Mouse (Mus musculus): ENCODE results near the gene Ctr9.

The Ctr9 gene

GRCm38 (mm10) chr7:111020814-111021213, 7.9 kb upstream of the Ctr9 start:
- Histone ChIP-seq H3K9me3 (ENCODE audit: low read length) (no peaks in the 10 kb centered on the region), H3K27me3 (ENCODE audit: insufficient read depth, low read length) (no peaks in the 10 kb centered on the region), H3K4me3 (replicated peaks; ENCODE audit: low read length) (no peak overlapping the region), H3K36me3 (ENCODE audit: insufficient read depth, low read length) (no peaks in the 10 kb centered on the region), H3K4me1 (replicated peaks; ENCODE audit: low read depth, low read length) (peaks cover 25% of the 10 kb centered on the region)
- TF ChIP-seq POU5F1 (IDR thresholded peaks at IDR 0.05; ENCODE audit: borderline replicate concordance, low read length) = no peak
- TF ChIP-seq CTCF (conservative IDR thresholded peaks at IDR 0.05; ENCODE audit: low read length) = no peak
- TF ChIP-seq NANOG (IDR thresholded peaks at IDR 0.05; ENCODE audit: borderline replicate concordance, low read length) = no peak

DNA sequence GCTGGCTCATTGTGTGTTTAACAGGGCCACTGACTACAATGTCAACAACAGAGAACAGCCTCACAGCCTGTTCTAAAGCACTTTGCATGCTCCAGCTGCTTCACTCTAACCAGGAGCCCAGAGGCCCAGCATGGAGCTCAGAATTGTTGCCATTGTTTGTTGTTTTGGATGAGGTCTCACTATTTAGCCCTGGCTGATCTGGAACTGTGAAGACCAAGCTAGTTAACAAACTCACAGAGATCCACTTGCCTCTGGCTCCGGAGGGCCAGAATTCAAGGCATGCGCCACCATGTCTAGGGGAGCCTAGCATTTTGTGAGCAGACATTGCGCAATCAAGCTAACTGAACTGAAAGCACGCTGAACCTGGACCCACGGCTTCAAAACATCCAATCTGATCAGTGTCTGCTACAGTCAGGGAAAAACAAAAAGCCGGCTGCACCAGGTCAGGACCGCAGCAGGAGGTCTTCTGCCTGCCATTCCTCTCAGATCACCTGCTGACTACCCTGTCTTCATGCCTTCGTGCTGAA, 4.6 kb upstream of the Ctr9 start:
- peaks cover 37% of the 10 kb centered on the region for H3K4me1 ChIP-seq (replicated peaks; ENCODE audit: low read depth, low read length)
- H3K27me3 ChIP-seq (ENCODE audit: insufficient read depth, low read length) = no peaks in the 10 kb centered on the region
- TF ChIP-seq NANOG (IDR thresholded peaks at IDR 0.05; ENCODE audit: borderline replicate concordance, low read length) = peak; percentile 4; the same call in 1 of the 2 replicates
- no peak for TF ChIP-seq CTCF (conservative IDR thresholded peaks at IDR 0.05; ENCODE audit: low read length)
- H3K4me3 ChIP-seq (replicated peaks; ENCODE audit: low read length) = peak overlapping the region; percentile 37; the same call in 1 of the 2 replicates
- no peaks in the 10 kb centered on the region for H3K36me3 ChIP-seq (ENCODE audit: insufficient read depth, low read length)
- no peaks in the 10 kb centered on the region for H3K9me3 ChIP-seq (ENCODE audit: low read length)

DNA sequence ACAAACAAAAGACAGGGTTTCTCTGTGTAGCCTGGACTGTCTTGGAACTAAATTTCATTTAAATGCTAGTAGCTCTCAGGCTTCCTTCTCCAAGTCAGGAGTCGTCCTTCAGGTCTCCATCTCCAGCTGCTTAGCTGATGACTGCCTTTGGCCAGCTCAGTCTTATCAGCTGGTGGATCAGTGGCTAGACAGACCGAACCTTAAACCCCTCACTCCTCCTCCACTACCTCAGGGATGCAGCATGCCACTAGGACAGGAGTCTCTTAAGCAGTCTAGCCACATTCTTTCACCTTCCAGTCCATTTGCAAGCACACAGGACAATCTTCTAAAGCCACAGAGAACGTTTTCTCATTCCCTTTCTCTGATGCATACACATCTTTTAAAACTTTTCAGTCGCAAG, 3.8 kb upstream of the Ctr9 start:
- TF ChIP-seq NANOG (IDR thresholded peaks at IDR 0.05; ENCODE audit: borderline replicate concordance, low read length) (no peak), CTCF (conservative IDR thresholded peaks at IDR 0.05; ENCODE audit: low read length) (no peak), POU5F1 (IDR thresholded peaks at IDR 0.05; ENCODE audit: borderline replicate concordance, low read length) (no peak)
- no peaks in the 10 kb centered on the region for H3K36me3 ChIP-seq (ENCODE audit: insufficient read depth, low read length)
- no peaks in the 10 kb centered on the region for H3K9me3 ChIP-seq (ENCODE audit: low read length)
- no peaks in the 10 kb centered on the region for H3K27me3 ChIP-seq (ENCODE audit: insufficient read depth, low read length)
- no peak overlapping the region for H3K4me3 ChIP-seq (replicated peaks; ENCODE audit: low read length)
- H3K4me1 ChIP-seq (replicated peaks; ENCODE audit: low read depth, low read length) = peaks cover 43% of the 10 kb centered on the region

GRCm38 (mm10) chr7:111029046-111029553, 349 bp downstream of the Ctr9 start:
- H3K9me3 ChIP-seq (ENCODE audit: low read length) = peaks cover 5% of the 10 kb centered on the region
- no peaks in the 10 kb centered on the region for H3K27me3 ChIP-seq (ENCODE audit: insufficient read depth, low read length)
- TF ChIP-seq NANOG (IDR thresholded peaks at IDR 0.05; ENCODE audit: borderline replicate concordance, low read length) = no peak
- TF ChIP-seq POU5F1 (IDR thresholded peaks at IDR 0.05; ENCODE audit: borderline replicate concordance, low read length) = no peak
- TF ChIP-seq CTCF (conservative IDR thresholded peaks at IDR 0.05; ENCODE audit: low read length) = no peak
- peaks cover 48% of the 10 kb centered on the region for H3K4me1 ChIP-seq (replicated peaks; ENCODE audit: low read depth, low read length)
- H3K36me3 ChIP-seq (ENCODE audit: insufficient read depth, low read length) = peaks cover 33% of the 10 kb centered on the region
- H3K4me3 ChIP-seq (replicated peaks; ENCODE audit: low read length) = peak overlapping the region; percentile 99

GRCm38 (mm10) chr7:111048920-111049319, 20.2 kb downstream of the Ctr9 start:
- Histone ChIP-seq H3K9me3 (ENCODE audit: low read length) (no peaks in the 10 kb centered on the region), H3K4me3 (replicated peaks; ENCODE audit: low read length) (no peak overlapping the region), H3K4me1 (replicated peaks; ENCODE audit: low read depth, low read length) (peaks cover 43% of the 10 kb centered on the region), H3K27me3 (ENCODE audit: insufficient read depth, low read length) (no peaks in the 10 kb centered on the region), H3K36me3 (ENCODE audit: insufficient read depth, low read length) (peaks cover 89% of the 10 kb centered on the region)
- no peak for TF ChIP-seq CTCF (conservative IDR thresholded peaks at IDR 0.05; ENCODE audit: low read length)
- TF ChIP-seq POU5F1 (IDR thresholded peaks at IDR 0.05; ENCODE audit: borderline replicate concordance, low read length) = no peak
- no peak for TF ChIP-seq NANOG (IDR thresholded peaks at IDR 0.05; ENCODE audit: borderline replicate concordance, low read length)

- Histone ChIP-seq H3K4me1 (replicated peaks; ENCODE audit: low read depth, low read length) (peaks cover 40% of the 10 kb centered on the region), H3K36me3 (ENCODE audit: insufficient read depth, low read length) (peaks cover 89% of the 10 kb centered on the region), H3K9me3 (ENCODE audit: low read length) (no peaks in the 10 kb centered on the region), H3K27me3 (ENCODE audit: insufficient read depth, low read length) (no peaks in the 10 kb centered on the region), H3K4me3 (replicated peaks; ENCODE audit: low read length) (no peak overlapping the region)
- peak; percentile 55 for TF ChIP-seq CTCF (conservative IDR thresholded peaks at IDR 0.05; ENCODE audit: low read length)
- no peak for TF ChIP-seq NANOG (IDR thresholded peaks at IDR 0.05; ENCODE audit: borderline replicate concordance, low read length)
- no peak for TF ChIP-seq POU5F1 (IDR thresholded peaks at IDR 0.05; ENCODE audit: borderline replicate concordance, low read length)
Observed at GRCm38 (mm10) chr7:111049652-111050421, 21.1 kb downstream of the Ctr9 start.

DNA sequence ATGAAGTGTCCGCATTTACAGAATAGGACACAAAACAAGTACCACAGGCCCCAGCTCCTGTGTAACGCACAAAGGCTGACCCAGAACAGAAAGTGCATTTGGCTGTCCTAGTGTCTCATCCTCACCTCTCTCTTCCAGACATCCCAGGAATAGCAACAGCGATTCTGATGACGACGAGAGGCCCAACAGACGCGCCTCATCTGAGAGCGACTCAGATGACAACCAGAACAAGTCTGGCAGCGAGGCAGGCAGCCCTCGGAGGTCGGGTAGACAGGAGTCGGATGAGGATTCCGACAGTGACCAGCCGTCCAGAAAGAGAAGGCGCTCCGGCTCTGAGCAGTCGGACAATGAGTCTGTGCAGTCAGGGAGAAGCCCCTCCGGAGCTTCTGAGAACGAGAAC, 26.5 kb downstream of the Ctr9 start:
- Histone ChIP-seq H3K4me1 (replicated peaks; ENCODE audit: low read depth, low read length) (0 out of 2 replicates have a peak, but pooled peaks cover 4% of the 10 kb centered on the region), H3K36me3 (ENCODE audit: insufficient read depth, low read length) (peaks cover 62% of the 10 kb centered on the region), H3K4me3 (replicated peaks; ENCODE audit: low read length) (no peak overlapping the region), H3K9me3 (ENCODE audit: low read length) (no peaks in the 10 kb centered on the region), H3K27me3 (ENCODE audit: insufficient read depth, low read length) (no peaks in the 10 kb centered on the region)
- TF ChIP-seq CTCF (conservative IDR thresholded peaks at IDR 0.05; ENCODE audit: low read length) (no peak), POU5F1 (IDR thresholded peaks at IDR 0.05; ENCODE audit: borderline replicate concordance, low read length) (no peak), NANOG (IDR thresholded peaks at IDR 0.05; ENCODE audit: borderline replicate concordance, low read length) (no peak)

DNA sequence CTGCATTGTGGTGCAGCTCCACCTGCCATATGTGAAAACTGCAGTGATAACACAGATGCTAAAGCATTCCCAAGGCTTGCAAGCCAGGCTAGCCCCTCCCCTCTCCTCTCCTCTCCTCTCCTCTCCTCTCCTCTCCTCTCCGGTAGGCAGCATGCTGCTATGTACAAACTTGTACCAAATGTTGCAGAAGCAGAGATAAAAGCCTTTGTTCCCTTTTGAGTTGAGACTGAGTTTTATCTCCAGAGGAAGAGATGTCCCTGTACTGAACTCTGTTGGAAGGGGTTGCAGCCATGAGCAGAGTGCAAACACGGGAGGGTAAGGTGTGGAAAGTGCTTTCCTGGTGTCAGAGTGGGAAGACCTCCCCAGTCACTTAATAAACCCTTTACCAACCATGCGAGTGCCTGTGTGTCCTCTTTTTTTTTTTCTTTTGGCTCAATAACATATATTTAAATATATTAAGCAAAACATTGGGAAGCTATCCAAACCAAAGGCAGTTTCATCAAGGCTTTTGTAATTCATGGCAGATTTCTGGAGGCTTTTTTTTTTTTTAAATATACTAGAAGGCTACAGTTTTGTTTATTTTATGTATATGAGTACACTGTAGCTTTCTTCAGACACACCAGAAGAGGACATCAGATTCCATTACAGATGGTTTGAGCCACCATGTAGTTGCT, 27.4 kb downstream of the Ctr9 start:
- Histone ChIP-seq H3K36me3 (ENCODE audit: insufficient read depth, low read length) (peaks cover 53% of the 10 kb centered on the region), H3K27me3 (ENCODE audit: insufficient read depth, low read length) (no peaks in the 10 kb centered on the region), H3K4me1 (replicated peaks; ENCODE audit: low read depth, low read length) (no peaks in the 10 kb centered on the region), H3K9me3 (ENCODE audit: low read length) (no peaks in the 10 kb centered on the region), H3K4me3 (replicated peaks; ENCODE audit: low read length) (no peak overlapping the region)
- TF ChIP-seq POU5F1 (IDR thresholded peaks at IDR 0.05; ENCODE audit: borderline replicate concordance, low read length) = no peak
- TF ChIP-seq CTCF (conservative IDR thresholded peaks at IDR 0.05; ENCODE audit: low read length) = no peak
- no peak for TF ChIP-seq NANOG (IDR thresholded peaks at IDR 0.05; ENCODE audit: borderline replicate concordance, low read length)
